Mouse (Mus musculus) liver, postnatal 0 days (tissue): ENCODE data around the gene Inpp5e.

Source experiments
- CTCF ChIP-seq: sonication (generic); IDR thresholded peaks from 2 replicates; pipeline ENCODE4 v1.5.1; 2016; ENCODE audit warnings: antibody characterized with exemption, low read depth
- EP300 ChIP-seq: IDR thresholded peaks from 2 replicates; pipeline ENCODE4 v1.6.1; 2016; ENCODE audit warnings: antibody characterized with exemption, low read depth, mild to moderate bottlenecking

- TF ChIP-seq CTCF (no peak), EP300 (no peak)
Measured at GRCm38 (mm10) chr2:26446671-26447070, 37.7 kb upstream of the Inpp5e start.
